Mouse (Mus musculus): ENCODE measurements around the gene Smyd1.
"Not testable (repeated sequence)": the region's sequence is repeated elsewhere in the genome, so short reads cannot be mapped to it uniquely, and the experiment has no call there.

The Smyd1 gene

DNA sequence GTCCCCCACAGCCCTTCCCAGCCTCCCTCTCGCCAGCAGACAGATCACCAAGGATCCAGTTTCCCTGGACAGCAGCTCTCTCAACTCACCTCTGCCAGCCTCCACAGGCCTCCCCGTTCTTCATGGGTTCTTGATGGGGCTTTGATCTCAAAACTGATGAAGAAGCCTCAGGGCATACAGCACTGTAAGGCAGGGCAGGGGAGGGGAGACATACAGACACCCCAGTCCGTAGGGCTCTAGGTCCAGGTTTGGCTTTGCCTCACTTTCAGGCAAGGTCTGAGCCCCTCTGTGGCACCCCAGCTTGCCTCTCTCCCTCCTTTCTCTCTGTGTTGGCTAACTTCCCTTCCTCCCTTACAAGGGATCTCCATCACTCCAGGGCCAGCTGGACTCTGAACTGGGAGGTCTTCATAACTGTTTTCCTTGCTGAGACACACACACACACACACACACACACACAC, at the start of gene Smyd1:
Smyd1 (minus strand) TSS at position 408 of the 458 bp plus-strand sequence.
- DNase-seq (ENCODE audit: low spot score in 2 of 2) = no peak

DNA sequence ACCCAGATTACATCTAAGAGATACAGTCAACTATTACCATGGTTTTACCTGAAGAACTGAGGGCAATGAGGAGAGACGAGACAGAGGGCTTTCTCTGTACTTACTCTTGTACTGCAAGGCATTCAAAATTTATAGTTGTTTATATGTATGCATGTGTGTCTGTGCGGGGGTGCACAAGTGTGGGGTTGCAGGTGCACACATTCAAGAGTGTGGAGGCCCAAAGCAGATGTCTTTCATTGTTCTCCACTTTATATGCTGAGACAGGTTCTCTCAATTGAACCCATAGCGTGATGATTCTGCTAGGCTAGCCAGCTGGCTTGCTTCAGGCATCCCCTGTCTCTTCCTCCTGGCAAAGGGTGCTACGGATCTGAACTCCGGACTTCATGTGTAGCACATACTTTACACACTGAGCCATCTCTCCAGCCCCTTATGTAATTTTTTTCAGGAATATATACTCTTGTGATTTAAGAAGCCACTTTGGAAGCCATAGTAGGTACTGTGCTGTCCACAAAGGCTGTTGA, 49.1 kb upstream of the Smyd1 start:
- DNase-seq (ENCODE audit: low spot score in 2 of 2) = no peak

DNA sequence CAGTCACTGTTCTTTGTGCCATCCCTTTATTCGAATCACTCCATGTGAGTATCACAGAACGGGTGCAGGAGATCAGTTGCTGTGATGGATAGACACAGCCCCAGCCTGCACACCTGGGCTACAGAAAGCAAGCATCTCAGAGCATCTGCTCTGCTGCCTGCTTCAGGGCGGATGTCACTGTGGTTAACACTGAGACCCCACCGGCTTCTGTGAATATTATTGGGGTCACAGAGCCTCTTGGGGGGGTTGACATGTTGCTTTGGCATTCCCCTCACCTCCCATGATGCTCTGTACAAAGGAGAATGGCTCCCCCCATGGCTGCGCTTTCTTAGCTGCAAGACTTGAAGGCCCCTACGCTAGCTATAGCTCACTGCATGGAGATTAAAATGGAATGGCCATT, 47.4 kb upstream of the Smyd1 start:
- no peak for DNase-seq (ENCODE audit: low spot score in 2 of 2)

DNA sequence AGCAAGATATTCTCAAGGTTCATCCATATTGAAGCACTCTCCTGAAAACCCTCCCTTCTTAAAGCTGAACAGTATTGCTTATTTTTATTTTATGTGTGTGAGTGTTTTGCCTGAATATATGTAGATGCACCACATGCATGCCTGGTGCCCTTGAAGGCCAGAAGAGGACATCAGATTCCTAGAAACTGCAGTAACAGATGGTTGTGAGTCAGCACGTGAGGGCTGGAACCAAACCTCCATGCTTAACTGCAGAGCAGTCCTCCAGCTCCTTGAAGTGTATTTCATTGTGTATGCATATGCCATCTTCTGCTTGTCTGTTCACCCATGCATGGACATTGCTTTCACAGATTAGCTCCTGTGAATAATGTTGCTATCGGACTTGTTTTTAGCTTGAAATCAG, 42.0 kb upstream of the Smyd1 start:
- no peak for DNase-seq (ENCODE audit: low spot score in 2 of 2)

DNA sequence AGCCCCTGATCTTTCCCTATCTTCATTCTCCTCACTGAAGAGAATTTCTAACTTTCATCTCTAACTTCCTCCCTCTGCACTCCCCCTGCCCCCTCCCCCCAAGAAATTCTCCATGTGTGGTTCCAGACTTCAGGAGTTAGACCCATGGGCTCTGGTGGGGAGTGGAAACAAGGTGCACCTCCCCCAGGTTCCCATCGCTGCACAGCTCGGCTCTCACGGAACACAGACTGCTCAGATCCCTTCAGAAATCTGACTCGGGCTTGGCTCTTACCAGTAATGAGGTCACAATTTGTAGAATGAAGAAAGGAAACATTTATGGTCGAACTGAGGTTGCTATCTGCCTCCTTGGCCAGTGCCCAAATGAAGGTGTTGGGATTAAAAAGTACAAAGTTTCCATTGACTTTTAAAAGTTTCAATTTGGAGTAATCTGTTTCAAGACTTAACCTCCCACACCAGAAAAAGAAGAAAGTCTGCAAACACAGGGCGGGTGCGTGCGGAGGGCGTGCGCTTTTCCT, 39.2 kb upstream of the Smyd1 start:
- no peak for DNase-seq (ENCODE audit: low spot score in 2 of 2)

DNA sequence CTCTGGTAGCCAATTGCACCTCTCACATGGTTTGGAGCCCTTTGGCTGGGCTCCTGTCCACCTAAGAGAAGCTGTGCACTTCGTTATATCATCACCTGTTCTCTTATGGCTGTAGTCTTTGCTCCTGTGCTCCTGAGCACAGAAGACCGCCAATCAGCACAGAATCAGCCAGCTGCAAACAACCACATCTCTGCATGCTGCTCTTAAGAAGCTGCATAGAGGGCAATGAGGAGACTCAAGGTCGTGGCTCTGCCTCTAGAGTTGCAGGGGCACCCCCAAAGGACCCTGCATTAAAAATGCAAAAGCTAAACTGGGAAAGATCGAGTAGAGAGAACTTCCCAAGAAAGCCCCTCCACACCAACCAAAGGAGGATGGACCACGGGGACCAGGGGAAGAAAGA, 38.7 kb upstream of the Smyd1 start:
- DNase-seq (ENCODE audit: low spot score in 2 of 2) = no peak

DNA sequence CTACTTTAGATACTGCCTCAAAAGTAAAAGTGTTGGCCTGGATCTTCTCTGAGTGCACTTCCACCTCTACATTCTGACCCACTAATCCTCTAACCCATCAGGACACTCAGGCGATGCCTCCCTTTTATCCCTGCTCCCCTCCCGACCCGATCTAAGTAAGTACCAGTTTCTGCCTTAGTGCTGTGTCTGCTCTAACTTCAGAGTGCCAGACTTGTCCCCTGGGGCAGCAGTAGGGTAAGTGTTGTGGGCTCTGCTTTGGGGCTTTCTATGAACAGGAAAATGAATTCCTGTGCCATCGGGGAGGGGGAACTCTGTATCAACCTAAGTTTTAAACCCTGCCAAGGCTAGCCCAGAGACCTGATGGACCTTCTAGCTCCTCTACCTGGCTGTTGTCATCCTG, 38.2 kb upstream of the Smyd1 start:
- no peak for DNase-seq (ENCODE audit: low spot score in 2 of 2)

DNA sequence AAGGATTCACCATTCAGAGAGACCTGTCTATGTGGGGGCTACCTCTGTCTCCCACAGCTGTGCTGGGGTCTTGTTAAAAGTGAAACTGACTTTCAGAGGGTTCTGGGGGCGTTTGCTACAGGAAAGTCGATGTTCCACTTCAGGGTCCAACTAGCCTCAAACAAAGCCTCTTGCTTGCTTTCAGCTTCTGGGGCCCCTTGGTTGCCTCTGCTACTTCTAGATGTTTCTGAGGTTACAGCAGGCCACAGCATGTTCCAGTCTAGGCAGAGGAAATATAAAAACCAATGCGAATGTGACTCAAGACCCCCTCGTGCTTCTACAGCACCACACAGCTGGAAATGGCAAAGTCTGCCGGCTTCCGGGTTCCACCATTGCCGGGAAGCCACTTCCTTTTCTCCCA, 35.5 kb upstream of the Smyd1 start:
- DNase-seq (ENCODE audit: low spot score in 2 of 2) = no peak

DNA sequence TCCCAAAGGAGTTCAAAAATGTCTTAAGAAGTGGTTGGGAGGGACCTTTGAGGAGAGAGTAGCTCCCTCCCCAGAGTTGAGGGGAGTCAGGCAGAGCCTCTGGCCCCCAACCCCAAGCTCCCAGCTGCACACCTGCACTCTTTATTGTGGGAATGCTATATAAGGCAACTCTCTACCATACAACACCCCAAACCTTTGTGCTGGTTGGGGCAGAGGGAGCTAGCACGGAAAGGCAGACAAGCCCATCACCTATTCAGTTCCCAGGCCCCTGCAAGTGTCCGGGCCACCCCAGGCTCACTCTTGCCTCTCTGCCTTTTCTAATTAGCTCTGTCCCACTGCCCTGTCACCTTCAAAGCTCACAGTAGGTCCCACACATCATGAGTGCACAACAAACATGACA, 31.7 kb upstream of the Smyd1 start:
- no peak for DNase-seq (ENCODE audit: low spot score in 2 of 2)

DNA sequence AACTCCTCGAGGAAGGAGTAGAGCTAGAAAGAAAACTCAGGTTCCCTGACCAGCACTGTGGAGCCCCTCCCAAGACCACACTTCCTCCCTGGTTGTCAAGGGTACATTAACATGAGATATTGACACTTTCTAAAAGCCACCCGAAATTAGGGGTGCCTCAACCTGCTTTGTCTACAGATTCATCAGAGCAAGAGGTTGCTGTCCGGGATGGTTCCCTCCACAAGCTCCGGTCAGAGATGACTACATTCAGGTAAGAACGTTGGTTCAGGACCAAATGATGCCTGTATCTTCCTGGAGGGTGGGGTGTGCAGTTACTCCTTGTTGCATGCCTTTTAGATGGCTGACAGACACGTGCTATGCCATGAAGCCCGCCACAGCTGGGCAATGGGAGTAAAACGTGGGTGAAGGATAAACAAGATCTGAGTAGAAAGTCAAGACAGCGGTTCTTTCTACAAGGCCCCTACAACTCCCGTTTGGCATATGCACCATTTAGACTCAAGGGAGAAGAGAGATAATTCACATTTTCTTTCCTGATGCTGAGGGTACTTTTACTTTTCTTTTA, 30.9 kb upstream of the Smyd1 start:
- no peak for DNase-seq (ENCODE audit: low spot score in 2 of 2)

DNA sequence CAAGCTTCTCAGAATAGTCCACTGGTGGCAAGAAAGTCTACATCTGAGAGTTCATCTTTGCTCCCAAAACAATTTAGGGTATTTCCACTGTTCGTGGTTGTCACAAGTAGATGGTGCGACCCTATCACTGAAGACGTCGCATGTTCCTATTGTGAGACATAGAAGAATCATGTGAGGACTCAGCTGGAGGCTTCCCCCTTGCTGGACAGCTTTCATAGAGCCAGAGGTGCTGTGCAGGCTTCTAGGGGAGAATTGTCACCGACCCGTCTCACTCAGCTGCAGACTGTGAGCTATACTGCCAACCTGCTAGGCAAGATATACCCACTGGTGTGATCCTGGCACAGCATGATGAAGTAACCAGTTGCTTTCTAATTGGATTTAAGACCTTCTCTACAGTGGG, 30.2 kb upstream of the Smyd1 start:
- DNase-seq (ENCODE audit: low spot score in 2 of 2) = no peak

DNA sequence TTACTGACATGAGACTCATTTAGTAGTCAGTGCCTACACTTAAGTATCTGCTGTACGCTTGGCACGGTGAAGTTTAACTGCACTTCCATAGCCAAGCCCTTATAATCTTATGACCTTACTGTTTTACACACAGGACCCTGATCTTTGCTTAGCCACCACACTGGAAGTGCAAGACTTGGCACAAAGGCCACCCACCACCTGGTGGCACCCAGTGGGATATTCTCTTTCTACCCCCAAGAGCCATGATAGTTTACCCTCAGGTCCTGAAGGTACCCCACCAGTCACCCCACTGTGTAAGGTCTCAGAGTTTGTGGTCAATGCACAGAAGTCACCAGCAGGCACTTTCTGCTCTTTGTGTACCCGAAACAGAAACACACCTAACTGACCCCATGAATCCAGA, 29.2 kb upstream of the Smyd1 start:
- DNase-seq (ENCODE audit: low spot score in 2 of 2) = no peak

DNA sequence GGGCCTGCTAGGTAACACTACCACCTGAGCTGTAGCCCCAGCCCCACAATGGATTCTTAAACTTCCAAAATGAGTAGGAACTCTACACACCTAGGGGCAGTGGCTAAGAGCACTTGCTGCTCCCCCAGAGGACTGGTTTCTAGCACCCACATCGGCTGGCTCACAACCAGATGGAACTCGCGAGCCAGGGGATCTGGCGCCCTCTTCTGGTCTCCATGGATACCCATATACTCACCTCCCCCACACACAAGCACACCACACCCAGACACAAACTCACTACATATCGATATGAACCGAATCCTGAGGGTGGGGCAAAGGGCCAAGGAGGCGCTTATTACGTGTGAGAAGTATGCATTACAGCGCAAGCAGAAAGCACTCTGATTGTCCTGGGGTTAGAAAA, 26.0 kb upstream of the Smyd1 start:
- no peak for DNase-seq (ENCODE audit: low spot score in 2 of 2)

DNA sequence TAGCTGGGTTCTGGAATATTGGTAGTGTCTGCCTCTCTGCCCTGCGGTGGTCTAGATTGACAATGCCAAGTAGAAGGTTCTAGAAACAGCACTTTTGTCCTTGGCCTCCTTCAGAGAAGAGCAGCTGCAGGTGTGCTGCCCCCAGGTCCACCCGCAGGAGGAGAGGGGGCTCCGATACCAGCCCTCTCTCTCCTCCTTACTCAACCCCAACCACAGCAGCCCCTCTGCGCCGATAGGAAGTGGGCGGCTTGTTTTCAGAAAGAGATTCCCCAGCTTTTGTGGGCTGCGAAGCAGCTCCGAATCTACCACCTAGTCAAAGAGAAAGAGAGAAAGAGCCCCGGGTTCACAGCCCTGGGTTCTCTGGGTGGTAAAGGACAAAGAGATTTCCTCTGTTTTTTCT, 19.1 kb upstream of the Smyd1 start:
- DNase-seq (ENCODE audit: low spot score in 2 of 2) = no peak

DNA sequence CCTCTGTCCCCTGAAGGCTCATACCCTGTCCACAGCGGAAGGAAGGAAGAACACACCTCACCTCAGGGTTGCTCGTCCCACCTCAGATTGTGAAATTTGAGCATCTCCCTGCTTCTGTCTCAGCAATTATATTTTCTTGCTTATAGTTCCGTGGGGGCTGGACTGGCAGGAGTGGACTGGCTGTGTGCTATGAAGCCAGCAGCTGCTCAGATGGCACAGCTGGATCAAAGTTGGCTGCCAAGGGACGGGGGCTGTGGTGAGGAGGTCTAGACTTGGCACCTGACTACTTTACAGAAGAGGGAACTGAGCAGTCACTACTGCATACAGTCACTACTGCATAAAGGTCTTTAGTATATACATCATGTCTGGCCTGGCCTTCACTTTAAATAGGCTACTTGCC, 17.3 kb upstream of the Smyd1 start:
- no peak for DNase-seq (ENCODE audit: low spot score in 2 of 2)

DNA sequence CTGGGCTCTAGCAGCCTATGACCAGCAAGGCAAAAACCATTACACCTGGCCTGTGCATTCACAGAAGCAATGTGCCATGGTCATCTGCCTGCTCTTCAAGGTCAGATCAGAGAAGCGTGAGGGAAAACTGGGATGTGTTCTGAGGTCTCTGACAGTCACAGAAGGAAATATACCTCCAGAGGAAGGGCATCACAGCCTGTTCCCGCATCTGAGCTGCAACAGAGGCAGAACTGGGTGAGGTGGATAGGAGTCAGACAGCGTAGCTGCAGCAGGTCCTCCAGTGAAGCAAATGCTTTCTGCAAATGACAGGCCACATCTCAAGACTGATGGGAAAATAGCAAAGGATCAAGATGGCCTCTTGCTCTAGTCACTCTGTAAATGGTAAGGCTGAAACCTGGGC, 16.9 kb upstream of the Smyd1 start:
- no peak for DNase-seq (ENCODE audit: low spot score in 2 of 2)

DNA sequence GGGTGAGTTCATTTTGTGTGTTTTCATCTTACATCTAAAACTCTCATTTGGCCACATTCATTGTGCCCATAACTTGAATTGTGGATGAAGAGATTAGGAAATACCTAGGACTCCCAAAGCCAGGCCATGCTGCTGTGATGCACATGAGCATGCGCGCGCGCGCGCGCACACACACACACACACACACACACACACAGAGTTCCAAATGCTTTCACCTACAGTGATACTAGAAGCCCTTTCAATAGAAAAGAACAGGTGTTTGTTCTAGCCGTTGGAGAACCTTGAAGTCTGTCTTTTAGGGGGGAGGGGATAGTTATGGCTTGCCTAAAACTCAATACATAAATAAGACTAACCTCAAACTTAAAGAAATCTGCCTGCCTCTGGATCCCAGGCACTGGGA, 15.6 kb upstream of the Smyd1 start:
- DNase-seq (ENCODE audit: low spot score in 2 of 2) = no peak

DNA sequence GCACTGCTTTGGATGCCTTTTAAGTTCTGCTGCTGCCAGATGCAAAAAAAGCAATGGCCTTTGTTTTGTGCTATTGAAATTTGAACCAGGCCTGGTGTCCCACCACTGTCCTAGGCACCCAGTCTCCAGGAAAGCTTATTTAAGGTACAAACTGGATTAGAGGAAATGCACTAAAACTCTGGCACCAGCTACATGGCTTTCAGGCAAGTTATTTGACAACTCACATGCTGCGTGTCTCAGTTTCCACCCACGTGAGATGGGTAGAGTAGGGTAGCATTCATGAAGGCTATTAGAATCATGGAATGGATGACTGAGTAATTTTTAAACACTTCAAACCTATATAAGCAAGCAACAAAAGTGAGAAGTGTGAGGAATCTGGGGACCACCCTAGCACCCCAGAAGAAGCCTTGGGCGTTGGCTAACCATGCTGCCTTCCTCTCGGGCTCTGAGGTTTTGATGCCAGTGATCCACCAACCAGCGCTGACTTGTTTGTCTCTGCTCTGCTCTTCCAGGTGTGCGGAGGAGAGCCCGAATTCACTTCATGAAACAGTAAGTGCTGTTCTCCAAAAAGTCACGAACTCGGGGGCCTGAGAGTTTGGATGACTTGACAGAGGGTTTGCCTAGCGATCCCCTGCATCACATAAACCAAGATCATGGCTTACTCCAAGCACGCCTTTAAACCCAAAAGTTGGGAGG, 11.7 kb upstream of the Smyd1 start:
- no peak for DNase-seq (ENCODE audit: low spot score in 2 of 2)

DNA sequence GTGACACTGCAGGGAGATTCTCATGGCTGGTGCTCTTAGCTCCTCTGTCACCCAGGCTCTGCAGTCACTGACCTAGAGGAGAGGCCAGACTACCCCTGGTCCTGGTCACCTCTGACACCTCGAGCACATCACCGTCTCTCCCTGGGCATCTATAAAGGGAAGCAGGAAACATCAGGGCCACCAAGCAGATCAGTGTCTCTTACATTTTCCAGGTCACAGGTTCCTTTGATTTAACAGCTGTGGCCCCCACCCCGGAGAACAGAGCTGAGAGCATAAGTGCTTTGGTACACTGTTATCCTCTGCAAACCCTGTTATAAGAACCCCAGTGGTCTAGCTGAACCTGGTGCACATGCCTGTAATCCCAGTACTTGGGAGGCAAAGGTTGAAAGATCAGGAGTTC, 11.0 kb upstream of the Smyd1 start:
- no peak for DNase-seq (ENCODE audit: low spot score in 2 of 2)

DNA sequence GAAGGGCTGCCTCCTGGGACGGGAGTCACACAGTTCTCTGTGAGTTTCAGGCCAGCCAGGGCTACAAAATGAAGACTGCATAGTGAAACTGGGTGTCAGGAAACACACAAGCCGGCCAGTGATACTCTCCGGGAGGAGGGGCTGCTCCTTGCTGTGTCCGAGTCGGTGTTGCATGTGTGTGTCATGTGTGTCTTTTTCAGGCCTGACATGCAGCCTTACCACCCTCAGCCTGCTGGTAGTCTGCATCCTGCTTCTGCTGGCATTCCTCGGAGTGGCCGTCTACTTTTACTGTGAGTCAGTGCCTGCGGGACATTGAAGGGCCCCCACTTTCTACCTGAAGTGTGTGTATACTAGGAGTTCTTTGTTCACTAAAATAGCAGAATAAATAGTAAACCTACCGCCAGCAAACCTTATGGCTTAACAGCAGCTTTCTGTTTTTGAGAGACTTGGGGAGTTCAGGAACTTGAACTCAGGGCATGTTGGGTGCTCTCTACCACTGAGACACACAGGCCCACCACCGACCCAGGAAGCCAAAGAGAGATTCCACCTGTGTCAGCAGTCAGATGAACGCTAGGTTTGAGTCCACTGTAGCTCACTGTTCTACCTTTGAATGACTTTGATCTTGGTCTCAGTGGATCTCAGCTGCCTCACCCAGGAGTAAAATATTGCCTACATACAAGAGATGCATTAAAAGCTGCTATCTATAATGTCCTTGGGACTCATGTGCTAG, 10.4 kb upstream of the Smyd1 start:
- DNase-seq (ENCODE audit: low spot score in 2 of 2) = no peak

DNA sequence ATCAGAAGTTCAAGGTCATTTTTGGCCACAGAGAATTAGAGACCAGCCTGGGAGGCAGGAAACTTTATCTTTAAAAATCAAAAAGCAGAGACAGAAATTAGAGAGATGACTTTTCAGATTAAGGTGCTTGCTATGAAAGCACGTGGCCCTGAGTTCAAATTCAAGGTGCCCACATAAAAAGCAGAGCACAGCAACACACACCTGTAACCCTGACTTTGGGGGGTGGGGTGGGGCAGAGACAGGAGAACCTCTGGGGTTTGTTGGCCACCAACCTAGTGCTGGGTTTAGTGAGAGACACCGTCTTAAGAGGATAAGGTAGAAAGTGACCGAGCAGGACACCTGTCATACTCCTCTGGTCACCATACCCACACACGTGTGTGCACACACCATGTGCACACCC, 9.5 kb upstream of the Smyd1 start:
- not testable (repeated sequence) for DNase-seq (ENCODE audit: low spot score in 2 of 2)

DNA sequence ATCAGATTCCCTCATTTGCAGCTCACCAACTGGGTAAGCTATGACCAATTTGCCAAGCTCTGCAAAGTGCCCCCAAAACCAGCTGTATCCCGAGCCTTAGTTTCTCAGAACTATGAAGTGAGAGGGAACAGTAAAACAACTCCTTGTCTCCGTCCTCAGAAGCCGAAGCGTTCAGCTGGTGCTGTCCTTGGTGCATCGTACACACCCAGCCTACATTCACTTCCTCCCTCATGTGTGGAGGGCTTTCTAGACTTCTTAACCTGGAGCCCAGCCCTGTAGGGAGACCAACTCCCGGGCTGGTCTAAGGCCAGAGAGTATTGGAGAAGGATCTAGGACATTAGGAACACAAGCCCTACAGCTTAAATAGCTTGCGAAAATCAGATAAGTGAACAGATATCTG, 8.5 kb upstream of the Smyd1 start:
- no peak for DNase-seq (ENCODE audit: low spot score in 2 of 2)

DNA sequence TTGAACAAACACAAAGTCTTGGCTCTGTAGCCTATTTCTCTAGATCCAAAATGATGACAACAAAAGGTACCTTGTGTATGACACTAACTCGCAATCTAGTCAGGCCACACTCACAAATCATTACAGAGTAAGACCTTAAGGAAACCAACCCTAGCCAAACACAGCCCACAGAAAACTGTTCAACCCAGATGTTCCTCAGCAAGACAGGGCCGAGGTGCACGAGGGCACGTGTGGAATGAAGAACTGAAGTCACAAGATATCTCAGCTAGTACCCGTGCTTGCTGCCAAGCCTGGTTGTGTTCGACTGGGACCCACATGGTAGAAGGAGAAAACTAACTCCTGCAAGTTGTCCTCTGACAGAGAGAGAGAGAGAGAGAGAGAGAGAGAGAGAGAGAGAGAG, 7.8 kb upstream of the Smyd1 start:
- DNase-seq (ENCODE audit: low spot score in 2 of 2) = no peak
